Mouse (Mus musculus) adrenal gland, postnatal 4 days (tissue): ENCODE results near the gene Inpp4b. TPM values are rescaled to one million over a fixed set of nuclear protein-coding genes. Genes with fewer than 3 reads are reported as not detected.

Source experiments
- DNase-seq, 2 experiments: peaks; one replicate each; pipeline ENCODE4 v3.0.0; 2021 to 2022; ENCODE audit warnings: low spot score in 2 of 2, mixed read lengths in 2 of 2
- total RNA-seq, 2 experiments: library from RNA; stranded (reverse); gene quantifications; 2 replicates each; pipeline ENCODE4 v1.2.3; 2021

Gene Inpp4b
- total RNA-seq, 2 experiments from 2014 or later, result 9.8 to 10.8 TPM

DNA sequence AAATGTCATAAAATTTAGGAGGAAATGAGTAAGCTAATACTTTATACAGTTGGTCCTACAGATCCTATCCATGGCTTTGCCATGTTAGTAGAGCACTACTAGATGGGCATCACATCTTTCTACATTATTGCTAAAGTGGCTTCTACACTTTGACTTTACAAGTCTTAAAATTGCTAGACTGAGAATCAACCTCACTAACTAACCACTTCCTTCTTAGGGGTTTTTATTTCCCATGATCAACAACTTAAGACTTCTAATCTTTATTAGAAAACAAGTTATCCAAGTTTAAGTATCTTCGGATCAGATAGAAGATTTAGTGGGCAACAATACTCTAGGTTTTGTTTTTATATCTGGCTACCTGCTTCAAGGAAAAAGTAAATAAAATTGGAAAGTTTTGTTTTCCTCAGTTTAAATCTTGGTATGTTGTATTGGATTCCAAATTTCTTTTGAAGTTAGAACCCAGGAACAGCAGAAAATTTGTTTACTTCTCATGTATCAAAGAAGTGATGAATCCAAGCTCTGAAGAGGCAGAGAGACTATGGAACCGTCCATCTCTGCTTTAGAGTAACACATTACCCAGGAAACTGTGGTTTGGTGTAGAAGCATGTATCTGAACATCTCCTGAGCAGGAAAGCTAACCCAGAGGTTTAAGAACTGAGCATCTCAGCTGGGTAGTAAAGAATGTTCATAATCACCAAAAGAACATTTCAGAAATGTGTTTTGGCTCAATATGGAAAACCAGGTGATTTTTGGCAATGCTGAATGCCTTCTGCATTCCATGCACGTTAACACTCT is 361.4 kb downstream of the Inpp4b start:
- no peak for DNase-seq

DNA sequence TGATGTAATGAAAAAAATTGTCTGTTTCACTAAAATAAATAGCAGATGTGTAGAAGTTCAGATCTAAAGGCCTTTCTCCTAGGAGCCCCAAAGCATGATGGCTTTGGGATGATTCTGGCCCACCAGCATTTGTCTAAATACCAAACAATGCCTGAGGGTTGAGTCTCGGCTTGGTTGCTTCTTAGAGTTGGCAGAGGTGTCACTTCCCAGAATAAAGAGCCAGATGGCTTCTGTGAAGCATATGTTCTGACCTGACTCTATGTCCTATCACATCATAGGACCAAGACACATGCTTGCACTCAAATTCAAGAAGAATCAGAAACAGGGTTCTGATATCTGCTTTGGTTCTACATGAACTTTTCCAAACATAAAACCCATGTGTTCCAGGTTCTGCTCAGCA is 365.1 kb downstream of the Inpp4b start:
- DNase-seq, result no peak

DNA sequence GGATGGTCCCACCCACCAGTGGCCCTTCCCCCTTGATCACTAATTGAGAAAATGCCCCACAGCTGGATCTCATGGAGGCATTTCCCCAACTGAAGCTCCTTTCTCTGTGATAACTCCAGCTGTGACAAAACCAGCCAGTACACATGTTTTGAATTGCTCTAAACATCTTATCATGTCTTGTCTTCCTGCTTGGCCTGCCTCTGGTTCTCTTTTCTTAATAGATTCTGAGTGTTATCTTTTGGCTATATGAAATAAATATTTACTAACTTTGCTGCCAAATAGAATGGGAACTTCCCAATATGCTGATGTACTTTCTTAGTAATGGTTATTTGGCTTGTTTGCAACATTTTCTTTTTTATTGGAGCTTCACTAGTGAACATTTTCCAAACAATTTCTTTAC is 389.0 kb downstream of the Inpp4b start:
- DNase-seq, result no peak

DNA sequence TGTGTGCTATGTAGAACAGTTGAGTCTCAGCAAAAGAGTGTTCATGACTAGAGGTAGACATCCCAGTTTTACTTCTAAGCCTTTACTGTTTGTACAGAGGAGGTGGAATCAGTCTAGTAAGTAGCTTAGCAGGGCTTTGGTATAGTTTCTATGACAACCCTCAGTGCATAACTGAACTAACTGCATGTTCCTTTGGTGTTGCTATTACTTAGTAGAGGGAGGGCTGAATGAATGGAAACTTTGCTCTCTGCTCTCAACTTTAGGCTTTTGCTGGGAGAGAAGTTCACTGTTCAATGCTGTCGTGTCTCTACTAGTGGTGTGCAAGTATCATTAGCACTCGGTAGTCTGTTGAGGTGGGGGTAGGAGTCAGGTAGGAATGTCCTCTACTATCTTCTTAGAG is 393.3 kb downstream of the Inpp4b start:
- DNase-seq, result no peak

DNA sequence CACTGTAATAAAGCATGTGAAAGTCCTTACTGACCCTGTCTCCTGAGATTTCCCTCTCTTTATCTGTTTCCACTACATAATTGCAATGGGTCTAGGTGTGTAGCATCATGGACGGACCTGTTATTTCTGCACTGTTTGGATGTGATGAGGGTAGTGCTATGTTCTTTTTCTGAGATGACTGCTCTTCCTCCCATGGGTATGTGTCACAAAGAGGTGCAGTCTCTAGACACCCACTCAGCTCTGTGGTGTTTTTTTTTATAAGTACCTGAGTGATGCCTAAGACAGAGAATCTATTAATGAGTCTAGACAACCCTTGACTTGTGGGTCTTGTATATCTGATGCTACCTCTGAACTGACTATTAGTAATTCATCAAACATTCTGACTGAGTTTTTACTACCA is 393.7 kb downstream of the Inpp4b start:
- no peak for DNase-seq

DNA sequence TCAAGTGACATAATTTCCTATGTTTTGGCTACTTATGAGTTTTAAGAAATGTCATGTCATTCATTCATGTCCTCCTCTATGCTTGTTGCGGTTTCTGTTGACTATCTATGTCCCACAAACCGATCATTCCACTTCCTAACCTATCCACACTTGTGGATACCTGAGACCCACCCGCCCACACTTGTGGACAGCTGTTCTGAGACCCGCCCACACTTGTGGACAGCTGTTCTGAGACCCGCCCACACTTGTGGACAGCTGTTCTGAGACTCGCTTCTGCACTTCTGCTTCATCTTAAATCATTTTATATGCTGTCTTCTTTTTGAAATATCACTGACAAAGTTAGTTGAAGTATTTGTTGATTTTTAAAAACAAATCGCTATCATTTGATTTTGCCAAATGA is 400.2 kb downstream of the Inpp4b start:
- no peak for DNase-seq

DNA sequence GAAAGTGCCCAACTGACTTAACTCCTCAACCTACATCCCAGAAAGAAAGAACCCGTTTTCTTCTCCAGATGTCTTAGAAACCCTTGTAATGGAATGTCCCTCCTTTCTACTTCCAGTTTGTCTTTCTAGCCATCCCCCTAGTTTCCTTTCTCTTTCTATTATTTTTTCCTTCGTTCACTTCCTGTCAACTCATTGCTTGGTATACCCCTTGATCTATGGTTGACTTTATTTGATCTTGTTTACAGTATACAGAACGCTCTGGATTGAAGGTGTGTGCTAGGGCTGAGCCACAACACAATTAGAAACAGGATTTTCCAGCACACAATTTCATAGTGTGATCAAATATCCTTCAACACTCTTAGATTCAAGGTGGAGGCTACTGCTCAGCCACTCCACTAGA is 400.7 kb downstream of the Inpp4b start:
- DNase-seq, result no peak

DNA sequence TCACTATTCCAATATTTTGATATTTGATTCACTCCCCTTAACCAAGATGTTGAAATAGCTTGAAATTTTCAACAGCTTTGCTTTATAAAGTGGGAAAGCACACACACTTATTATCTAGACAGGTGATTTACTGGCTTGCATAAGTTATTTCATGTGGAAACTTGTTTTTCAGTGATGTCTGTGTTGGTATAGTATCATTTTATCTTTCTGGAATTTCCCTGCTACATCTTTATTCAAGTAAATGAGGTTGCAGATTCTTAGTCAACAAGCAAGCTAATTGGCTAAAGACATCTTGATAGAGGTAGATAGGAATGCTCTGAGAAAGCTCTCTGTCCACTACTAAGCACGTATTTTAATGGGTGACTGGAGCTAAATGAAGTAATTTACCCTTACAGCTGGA is 403.1 kb downstream of the Inpp4b start:
- DNase-seq, result no peak

DNA sequence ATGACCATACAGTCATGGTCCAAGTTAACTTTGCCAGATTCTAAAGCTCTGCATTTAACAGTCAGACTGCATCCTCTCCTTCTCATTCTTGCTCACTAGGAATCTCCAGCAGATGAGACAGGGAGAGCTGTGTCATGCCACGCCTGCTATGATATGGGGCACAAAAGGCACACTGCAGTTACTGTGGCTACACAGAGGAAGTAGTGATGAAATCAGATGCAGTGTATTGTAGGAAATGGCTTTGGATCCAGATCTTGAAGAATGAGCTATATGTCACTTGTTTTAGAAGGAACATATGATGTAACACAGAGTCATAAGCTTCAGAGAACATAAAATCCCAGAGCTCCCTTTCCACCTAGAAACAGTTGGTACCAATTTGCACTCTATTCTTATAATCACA is 408.8 kb downstream of the Inpp4b start:
- no peak for DNase-seq

DNA sequence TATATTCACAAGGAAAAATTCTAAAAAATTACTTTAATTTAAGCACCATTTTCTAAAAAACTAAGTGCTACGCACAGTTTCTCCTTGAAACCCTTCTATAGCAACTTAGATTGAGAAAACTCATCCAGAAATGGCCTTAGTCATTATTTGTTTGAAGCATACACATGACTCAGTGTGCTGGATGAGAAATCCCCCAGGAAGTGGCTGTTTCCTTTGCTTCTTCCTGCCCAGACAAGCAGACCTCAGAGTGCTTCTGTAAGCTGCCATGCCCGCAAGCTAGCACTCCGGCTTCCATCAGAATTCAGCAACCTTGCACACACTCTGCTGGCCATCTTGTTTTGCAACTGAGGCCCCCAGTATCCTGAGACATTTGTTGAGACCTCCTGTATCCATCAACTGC is 414.3 kb downstream of the Inpp4b start:
- no peak for DNase-seq

DNA sequence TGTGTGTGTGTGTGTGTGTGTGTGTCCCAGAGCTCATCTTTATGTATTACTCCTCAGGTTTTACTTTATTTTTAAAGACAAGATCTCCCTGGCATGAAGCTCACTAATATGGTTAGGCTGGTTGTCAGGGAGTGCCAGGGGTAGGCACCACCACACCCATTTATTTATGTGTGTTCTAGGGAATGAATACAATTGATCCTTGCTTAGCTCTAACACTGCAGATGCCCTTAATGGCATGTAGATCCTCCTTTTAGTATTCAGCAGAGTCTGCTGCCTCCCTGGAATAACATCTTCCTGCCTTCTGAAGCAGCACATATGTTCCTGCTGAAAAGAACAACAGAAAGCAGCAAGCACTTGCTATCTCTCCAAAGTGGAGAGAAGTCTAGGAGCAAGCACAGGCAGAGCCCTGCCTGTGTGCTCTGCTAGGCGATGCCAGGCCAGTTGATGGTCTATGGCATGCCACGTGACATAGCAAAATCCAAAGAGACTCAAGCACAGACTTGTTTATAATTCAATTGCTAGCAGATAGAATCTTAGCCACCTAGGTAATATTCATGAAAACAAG is 415.3 kb downstream of the Inpp4b start:
- DNase-seq, result no peak

DNA sequence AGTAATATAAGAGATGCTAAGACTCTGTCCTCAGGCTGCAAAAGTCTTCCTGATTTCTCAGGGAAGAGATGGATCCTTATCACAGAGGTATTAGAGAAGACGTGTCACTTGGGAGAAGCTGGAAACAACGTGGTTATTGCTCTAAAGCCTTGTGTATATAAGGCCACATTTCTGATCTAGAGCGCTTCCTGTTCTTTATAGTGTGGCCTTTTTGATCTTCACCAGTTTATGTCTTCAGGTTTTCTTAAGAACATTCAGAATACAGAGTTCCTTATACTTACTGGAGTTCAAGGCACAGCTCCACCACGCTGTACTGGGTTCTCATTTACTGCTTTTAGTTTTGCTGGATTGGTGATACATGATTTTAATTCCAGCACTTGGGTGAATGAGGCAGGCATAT is 419.1 kb downstream of the Inpp4b start:
- DNase-seq, result no peak

DNA sequence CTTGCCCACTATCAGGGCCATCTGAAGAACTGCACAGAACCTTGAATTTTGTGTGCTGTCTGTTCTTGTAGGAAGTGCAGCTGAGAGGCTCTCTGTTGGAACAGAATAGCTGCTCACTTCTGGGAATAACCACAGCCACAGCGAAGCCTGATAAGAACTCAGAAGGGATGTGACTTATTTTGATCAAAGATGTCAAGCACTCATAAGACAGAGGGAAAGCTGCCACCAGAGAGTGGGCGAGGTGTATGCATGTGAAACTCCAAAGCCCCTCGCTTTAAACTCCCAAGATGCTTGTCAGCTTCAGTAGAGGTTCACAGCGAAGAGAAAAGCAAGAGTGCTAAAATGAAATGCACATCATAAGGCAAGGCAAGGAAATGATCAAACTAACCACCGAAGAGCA is 423.7 kb downstream of the Inpp4b start:
- DNase-seq, result no peak

DNA sequence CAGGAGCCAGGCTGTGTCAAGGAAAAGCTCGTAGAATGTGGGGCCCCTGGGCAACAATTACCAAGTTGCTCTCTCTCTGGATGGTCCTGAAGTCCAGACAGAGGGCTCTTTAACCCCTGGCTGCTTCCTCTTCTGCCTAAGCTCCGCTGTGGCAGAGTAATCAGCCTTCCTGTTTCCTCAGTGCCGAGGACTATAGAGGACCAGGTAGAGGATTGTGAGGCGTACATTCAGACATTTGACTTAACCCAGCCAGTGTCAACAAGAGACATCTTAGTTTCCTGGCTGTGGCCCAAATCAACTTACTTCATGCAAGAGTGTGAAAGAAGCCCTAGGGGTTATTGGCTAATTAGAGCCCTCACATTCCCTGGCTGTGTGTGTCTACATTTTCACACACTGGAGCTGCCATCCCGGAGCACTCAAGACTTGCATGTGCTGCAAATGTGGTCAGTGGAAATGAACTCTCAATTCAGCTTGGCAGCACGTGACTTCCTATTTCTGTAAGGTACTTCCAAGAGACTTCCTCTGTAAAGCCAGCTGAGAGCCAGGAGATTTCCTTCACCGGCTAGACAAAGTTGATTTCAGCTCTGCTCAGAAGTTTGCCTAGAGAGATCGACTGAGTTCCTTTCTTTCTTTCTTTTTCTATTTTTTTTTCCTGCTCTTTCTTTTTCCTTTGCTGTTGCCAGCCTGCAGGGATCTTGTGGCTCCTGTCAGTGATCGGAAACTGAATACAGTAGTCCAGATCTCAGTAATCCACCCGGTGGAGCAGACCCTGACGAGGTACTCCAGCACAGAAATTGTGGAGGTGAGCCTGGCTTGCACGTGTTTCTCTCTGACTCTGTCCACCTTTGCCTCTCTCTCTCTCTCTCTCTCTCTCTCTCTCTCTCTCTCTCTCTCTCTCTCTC is 425.3 kb downstream of the Inpp4b start:
- DNase-seq, result no peak

DNA sequence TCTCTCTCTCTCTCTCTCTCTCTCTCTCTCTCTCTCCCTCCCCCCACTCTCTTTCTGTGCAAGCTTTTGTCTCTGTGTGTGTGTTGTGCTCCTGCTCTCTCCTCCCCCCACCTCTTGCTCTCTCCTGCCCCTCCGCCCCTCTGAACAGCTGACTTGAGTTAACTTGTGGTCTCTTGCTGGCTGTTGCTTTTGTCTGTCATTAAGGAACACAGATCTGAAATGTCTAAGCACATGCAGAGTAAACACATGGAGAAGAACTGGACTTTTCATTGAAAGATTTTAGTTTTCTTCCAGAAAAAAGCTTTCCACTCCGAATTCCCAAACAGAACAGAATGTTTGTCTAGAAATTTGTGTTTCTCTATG is 425.9 kb downstream of the Inpp4b start:
- no peak for DNase-seq

DNA sequence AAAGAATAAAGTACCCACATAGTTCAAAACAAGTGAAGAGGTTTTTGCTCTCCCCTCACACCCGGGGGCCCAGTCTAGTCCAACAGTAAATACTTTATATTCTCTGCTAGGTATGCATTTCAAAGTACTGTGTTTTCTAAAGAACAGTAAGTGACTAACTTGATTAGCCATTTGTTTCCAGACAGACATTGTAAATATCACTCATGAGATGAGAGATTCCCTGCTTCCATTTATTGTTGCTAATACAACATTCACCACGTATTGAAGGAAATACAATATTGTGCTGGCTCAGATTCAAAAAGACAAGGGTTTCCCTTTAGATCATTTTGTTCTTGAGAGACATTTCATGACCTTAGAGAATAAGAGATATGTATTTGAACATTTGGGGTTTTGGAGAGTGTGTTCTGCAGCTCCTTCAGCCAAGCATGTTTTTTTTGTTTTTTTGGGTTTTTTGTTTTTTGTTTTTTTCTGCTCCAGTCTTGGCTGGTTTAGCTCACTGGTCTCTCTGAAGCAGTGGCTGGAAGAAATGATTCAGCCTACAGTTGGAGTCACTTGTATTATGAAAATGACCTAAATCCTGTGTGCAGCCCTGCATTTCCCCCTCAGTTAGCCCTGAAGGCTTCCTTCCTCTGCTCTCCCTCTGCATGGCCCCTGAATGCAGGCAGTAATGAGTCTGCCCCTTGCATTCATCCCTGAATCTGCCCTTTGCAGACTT is 426.5 kb downstream of the Inpp4b start:
- DNase-seq, result no peak

DNA sequence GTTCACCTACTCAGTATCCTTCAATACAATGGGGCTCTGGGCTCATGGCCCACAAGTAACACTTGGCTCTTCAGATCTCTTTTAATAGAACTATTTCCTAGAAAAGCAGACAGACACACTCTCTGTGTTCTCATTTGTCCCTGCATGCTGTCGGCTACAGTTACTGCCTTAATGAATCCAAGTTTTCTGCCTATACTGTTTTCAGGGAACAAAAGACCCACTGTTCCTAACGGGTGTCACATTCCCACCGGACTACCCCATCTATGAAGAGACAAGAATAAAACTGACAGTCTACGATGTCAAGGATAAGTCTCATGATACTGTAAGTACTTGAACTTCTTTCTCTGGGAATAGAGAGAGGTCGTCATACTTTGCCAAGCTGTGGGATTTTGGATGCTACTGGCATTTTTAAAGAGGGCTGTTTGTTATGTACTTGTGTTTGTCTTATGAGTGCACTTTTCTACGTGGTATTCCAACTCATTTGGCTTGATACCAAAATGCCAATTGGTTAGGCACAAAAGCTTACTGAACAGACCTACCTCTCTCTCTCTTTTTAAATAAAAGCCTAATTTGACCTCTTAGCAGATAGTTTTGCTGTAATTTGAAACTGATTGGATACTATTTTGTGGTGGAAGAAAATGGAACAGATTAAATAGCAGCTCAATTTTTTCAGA is 428.4 kb downstream of the Inpp4b start:
- no peak for DNase-seq

DNA sequence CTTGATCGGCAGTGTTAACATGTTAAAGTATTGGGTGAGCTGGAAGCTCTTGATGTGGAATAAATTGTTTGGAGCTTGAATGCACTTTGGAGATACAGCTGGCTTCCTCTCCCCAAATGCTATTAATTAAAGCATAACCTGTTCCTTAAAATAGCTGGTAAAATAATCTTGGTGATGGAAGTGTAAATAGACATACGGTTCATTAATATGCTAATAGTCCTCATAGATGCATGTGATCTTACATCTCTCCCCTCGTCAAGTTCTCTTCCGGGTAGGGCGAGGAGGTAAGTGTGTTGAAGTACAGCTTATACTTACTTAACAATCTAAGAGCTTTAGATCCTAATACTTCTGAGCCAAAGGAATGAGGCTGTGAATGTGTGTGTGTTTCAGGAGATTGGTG is 430.5 kb downstream of the Inpp4b start:
- no peak for DNase-seq

DNA sequence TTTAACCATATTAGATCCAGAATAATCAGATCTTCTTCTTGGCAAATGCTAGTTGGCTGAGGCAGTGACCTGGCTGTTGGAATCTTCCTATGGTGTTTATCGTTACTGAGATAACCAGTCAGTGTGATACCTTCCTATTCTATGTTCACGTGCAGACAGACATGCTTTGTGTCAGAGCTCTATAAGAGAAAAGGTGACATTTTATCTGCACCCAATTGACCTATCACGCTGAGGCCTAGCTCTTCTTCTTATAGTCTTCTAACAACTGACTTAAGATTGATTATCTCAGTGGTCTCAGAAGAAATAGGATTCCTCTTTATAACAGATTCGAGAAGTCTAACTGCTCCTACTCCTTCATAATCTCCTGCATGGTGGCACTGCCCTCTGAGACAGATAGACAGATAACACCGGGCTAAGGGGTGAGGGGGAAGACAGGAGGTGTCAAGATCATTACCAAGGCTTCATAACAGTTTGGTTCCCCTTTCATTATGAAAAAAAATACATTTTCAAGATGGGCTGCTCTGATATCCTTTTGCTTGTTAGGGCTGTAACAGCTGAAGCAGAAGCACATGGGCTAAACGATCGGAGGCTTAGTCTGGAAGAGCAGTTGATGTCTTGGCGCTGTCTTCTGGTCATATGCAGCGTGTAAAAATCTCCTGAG is 431.1 kb downstream of the Inpp4b start:
- DNase-seq, result no peak

DNA sequence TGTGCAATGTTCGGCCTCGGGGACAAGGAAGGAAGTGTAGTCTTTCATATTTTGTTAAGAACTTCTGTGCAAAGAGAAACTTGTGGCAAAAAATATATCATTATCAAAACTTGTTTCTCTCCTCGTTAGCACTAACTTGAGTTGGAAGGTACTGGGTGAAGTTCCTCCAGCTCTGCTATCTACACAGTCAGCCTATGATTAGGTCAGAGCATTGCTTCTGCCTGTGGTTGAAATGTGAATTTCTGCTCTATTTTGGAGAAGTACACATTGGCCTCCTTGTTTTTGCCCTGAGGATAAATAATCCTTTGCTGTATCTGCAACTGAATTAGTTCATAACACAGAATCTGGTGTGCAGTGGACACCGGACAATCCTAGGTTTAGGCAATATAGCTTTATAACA is 431.7 kb downstream of the Inpp4b start:
- no peak for DNase-seq

DNA sequence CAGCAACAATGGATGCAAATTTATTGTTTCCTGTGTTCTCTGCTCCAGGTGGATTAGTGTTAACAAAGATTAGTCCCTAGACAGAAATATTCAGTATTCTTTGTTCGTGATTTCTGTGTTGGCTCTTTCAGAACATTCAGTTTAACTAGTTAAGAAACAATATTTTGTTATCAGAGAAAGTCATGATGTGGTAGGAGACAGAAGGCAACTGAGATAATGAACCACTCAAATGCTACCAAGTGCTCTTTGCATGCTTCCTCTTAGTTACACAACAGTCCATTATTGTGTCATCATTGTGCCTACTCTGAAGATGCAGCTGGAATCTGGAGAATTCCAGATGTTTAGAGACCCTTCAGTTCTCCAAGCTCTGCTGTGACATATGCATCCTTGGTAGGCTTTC is 432.1 kb downstream of the Inpp4b start:
- DNase-seq, result no peak
